Mouse (Mus musculus): Measurements from ENCODE around the gene Hmgcs2. TPM values are rescaled to one million over a fixed set of nuclear protein-coding genes. Genes with fewer than 3 reads are reported as not detected.
A peak's percentile ranks its signal among the peaks of the same experiment; 100 is the strongest.

The Hmgcs2 gene
- total RNA-seq, 2 experiments from 2014 or later, result 9.6 to 10.4 TPM

GRCm38 (mm10) chr3:98273623-98274398 is 6.4 kb upstream of the Hmgcs2 start:
- no peak for DNase-seq (ENCODE audit: extremely low spot score in 1 of 2, low spot score in 1 of 2)

- DNase-seq (ENCODE audit: extremely low spot score in 1 of 2, low spot score in 1 of 2), result no peak
Observed at GRCm38 (mm10) chr3:98279682-98280081, 553 bp upstream of the Hmgcs2 start.

GRCm38 (mm10) chr3:98280933-98281678 is 871 bp downstream of the Hmgcs2 start:
- peak; percentile 31 to 63 for DNase-seq (ENCODE audit: extremely low spot score in 1 of 2, low spot score in 1 of 2)

- DNase-seq (ENCODE audit: extremely low spot score in 1 of 2, low spot score in 1 of 2), result no peak
Observed at GRCm38 (mm10) chr3:98282422-98282821, 2.2 kb downstream of the Hmgcs2 start.

- DNase-seq (ENCODE audit: extremely low spot score in 1 of 2, low spot score in 1 of 2), result no peak
Observed at GRCm38 (mm10) chr3:98283205-98283604, 3.0 kb downstream of the Hmgcs2 start.

- no peak for DNase-seq (ENCODE audit: extremely low spot score in 1 of 2, low spot score in 1 of 2)
Observed at GRCm38 (mm10) chr3:98291044-98291443, 10.8 kb downstream of the Hmgcs2 start.

GRCm38 (mm10) chr3:98295965-98296364 is 15.7 kb downstream of the Hmgcs2 start:
- DNase-seq (ENCODE audit: extremely low spot score in 1 of 2, low spot score in 1 of 2), result no peak

- no peak for DNase-seq (ENCODE audit: extremely low spot score in 1 of 2, low spot score in 1 of 2)
Observed at GRCm38 (mm10) chr3:98299391-98300100, 19.3 kb downstream of the Hmgcs2 start.

GRCm38 (mm10) chr3:98300266-98300665 is 20.0 kb downstream of the Hmgcs2 start:
- DNase-seq (ENCODE audit: extremely low spot score in 1 of 2, low spot score in 1 of 2), result no peak

- no peak for DNase-seq (ENCODE audit: extremely low spot score in 1 of 2, low spot score in 1 of 2)
Observed at GRCm38 (mm10) chr3:98301761-98302160, 21.5 kb downstream of the Hmgcs2 start.

GRCm38 (mm10) chr3:98308606-98309005 is 28.4 kb downstream of the Hmgcs2 start:
- no peak for DNase-seq (ENCODE audit: extremely low spot score in 1 of 2, low spot score in 1 of 2)

GRCm38 (mm10) chr3:98310456-98310855 is 30.2 kb downstream of the Hmgcs2 start:
- DNase-seq (ENCODE audit: extremely low spot score in 1 of 2, low spot score in 1 of 2), result no peak

- DNase-seq (ENCODE audit: extremely low spot score in 1 of 2, low spot score in 1 of 2), result peak in 1 of 2 experiments; percentile 71
Observed at GRCm38 (mm10) chr3:98312867-98313266, 32.6 kb downstream of the Hmgcs2 start.

- DNase-seq (ENCODE audit: extremely low spot score in 1 of 2, low spot score in 1 of 2), result no peak
Observed at GRCm38 (mm10) chr3:98313294-98314155, 33.3 kb downstream of the Hmgcs2 start.

GRCm38 (mm10) chr3:98315181-98315580 is 34.9 kb downstream of the Hmgcs2 start:
- DNase-seq (ENCODE audit: extremely low spot score in 1 of 2, low spot score in 1 of 2), result no peak

GRCm38 (mm10) chr3:98317143-98317542 is 36.9 kb downstream of the Hmgcs2 start:
- no peak for DNase-seq (ENCODE audit: extremely low spot score in 1 of 2, low spot score in 1 of 2)

GRCm38 (mm10) chr3:98319190-98319589 is 39.0 kb downstream of the Hmgcs2 start:
- DNase-seq (ENCODE audit: extremely low spot score in 1 of 2, low spot score in 1 of 2), result no peak

GRCm38 (mm10) chr3:98322209-98322608 is 42.0 kb downstream of the Hmgcs2 start:
- DNase-seq (ENCODE audit: extremely low spot score in 1 of 2, low spot score in 1 of 2), result no peak

GRCm38 (mm10) chr3:98324235-98324634 is 44.0 kb downstream of the Hmgcs2 start:
- DNase-seq (ENCODE audit: extremely low spot score in 1 of 2, low spot score in 1 of 2), result no peak

- no peak for DNase-seq (ENCODE audit: extremely low spot score in 1 of 2, low spot score in 1 of 2)
Observed at GRCm38 (mm10) chr3:98334010-98334409, 53.8 kb downstream of the Hmgcs2 start.

Data from layer of hippocampus, postnatal 25 days (tissue).